In genomic region chr17:25830806-25831431, GRCm38 (mm10) we compare ENCODE assay signal across 9 mouse cellular contexts. TPM values are rescaled to one million over a fixed set of nuclear protein-coding genes. Genes with fewer than 3 reads are reported as not detected.
DNase-seq lines count a peak whose midpoint lies in the region; ATAC-seq and TF ChIP-seq lines count a peak whose summit lies in the region.
"Had no signal": no experiment of that assay in that cellular context is flagged by ENCODE, and none has a peak within 500 bp of the region (broad histone marks: within the 10 kb centered on the region; RNA-seq: fewer than 3 reads in every experiment).

No protein-coding gene starts in this region.

- peak overlapping the region; percentile 83 for H3K4me3 ChIP-seq in forebrain, embryonic 12.5 days (replicated peaks)
- no peak overlapping the region for H3K4me3 ChIP-seq in intestine, postnatal 0 days (ENCODE audit: low read depth, low read length)
- peak overlapping the region; percentile 52 for H3K4me3 ChIP-seq in myocyte
- H3K4me3 ChIP-seq in thymus, adult 2 months (ENCODE audit: control insufficient read depth, insufficient read depth, low read length): no peak overlapping the region

- H3K4me1 ChIP-seq in forebrain, embryonic 12.5 days: peaks cover 80% of the 10 kb centered on the region
- peaks cover 9% of the 10 kb centered on the region; the same call in 1 of the 2 replicates for H3K4me1 ChIP-seq in intestine, postnatal 0 days (replicated peaks; ENCODE audit: control insufficient read depth, insufficient read depth, low read length)
- H3K4me1 ChIP-seq in thymus, adult 2 months (replicated peaks; ENCODE audit: control insufficient read depth, insufficient read depth, low read length): peaks cover 41% of the 10 kb centered on the region

- TF ChIP-seq POLR2A in myocyte (IDR thresholded peaks at IDR 0.05; ENCODE audit: insufficient read length, low read depth): peak; percentile 9
- no peak for TF ChIP-seq POLR2A in thymus, adult 2 months (IDR thresholded peaks at IDR 0.05; ENCODE audit: control insufficient read depth, extremely low read depth, insufficient read depth, low read length, poor library complexity)

- no peaks in the 10 kb centered on the region for H3K9me3 ChIP-seq in forebrain, embryonic 12.5 days
- H3K9me3 ChIP-seq in intestine, postnatal 0 days (ENCODE audit: control insufficient read depth): no peaks in the 10 kb centered on the region

- H3K4me2 ChIP-seq in forebrain, embryonic 12.5 days: peak overlapping the region; percentile 84
- H3K4me2 ChIP-seq in intestine, postnatal 0 days (replicated peaks; ENCODE audit: low read depth): peak overlapping the region; percentile 93
- peak overlapping the region; percentile 94 for H3K4me2 ChIP-seq in myocyte (ENCODE audit: low read depth)

- peaks cover 53% of the 10 kb centered on the region for H3K36me3 ChIP-seq in forebrain, embryonic 12.5 days (replicated peaks)
- H3K36me3 ChIP-seq in intestine, postnatal 0 days (ENCODE audit: control insufficient read depth, insufficient read depth): peaks cover 43% of the 10 kb centered on the region
- no peaks in the 10 kb centered on the region for H3K36me3 ChIP-seq in myocyte (ENCODE audit: control insufficient read depth, insufficient read depth)
- peaks cover 4% of the 10 kb centered on the region; the same call in 1 of the 2 replicates for H3K36me3 ChIP-seq in thymus, adult 2 months (ENCODE audit: control insufficient read depth, insufficient read depth, low read length)

- peak; percentile 29 for DNase-seq in kidney, postnatal 10 days
- no peak for DNase-seq in kidney, postnatal 4 days
- DNase-seq in thymus, adult 2 months: no peak
- no peak for DNase-seq in left cerebral cortex, adult 18-20 months (ENCODE audit: low spot score in 2 of 2)
- no peak for DNase-seq in gastrocnemius, postnatal 14 days
- DNase-seq: cerebellum, postnatal 25 days had no signal

- H3ac ChIP-seq in myocyte (ENCODE audit: control insufficient read depth, insufficient read length): no peak overlapping the region

- no peak for TF ChIP-seq CTCF in intestine, postnatal 0 days (IDR thresholded peaks at IDR 0.05; ENCODE audit: low read depth)
- no peak for TF ChIP-seq CTCF in thymus, adult 2 months (IDR thresholded peaks at IDR 0.05; ENCODE audit: borderline replicate concordance, control insufficient read depth, extremely low read depth, insufficient read depth, low read length, poor library complexity)

- intact Hi-C loops in gastrocnemius, postnatal 14 days (cut with DNase I; ENCODE audit: low total_unique reads): no loop called here

- no peak for ATAC-seq in forebrain, embryonic 12.5 days (ENCODE audit: low FRiP score)
- no peak for ATAC-seq in intestine, postnatal 0 days

- H3K27me3 ChIP-seq in forebrain, embryonic 12.5 days: no peaks in the 10 kb centered on the region
- no peaks in the 10 kb centered on the region for H3K27me3 ChIP-seq in intestine, postnatal 0 days (replicated peaks; ENCODE audit: control insufficient read depth, insufficient read depth, low read length)
- H3K27me3 ChIP-seq in myocyte (ENCODE audit: control insufficient read depth, insufficient read depth, insufficient read length): no peaks in the 10 kb centered on the region
- no peaks in the 10 kb centered on the region for H3K27me3 ChIP-seq in thymus, adult 2 months (ENCODE audit: control insufficient read depth, insufficient read depth, low read length)

- H3K9ac ChIP-seq in forebrain, embryonic 12.5 days: no peak overlapping the region
- H3K9ac ChIP-seq in intestine, postnatal 0 days (ENCODE audit: low read depth, low read length): no peak overlapping the region

- H3K27ac ChIP-seq in forebrain, embryonic 12.5 days: no peak overlapping the region
- H3K27ac ChIP-seq in intestine, postnatal 0 days (ENCODE audit: low read depth, low read length): peak overlapping the region; percentile 50; the same call in 1 of the 2 replicates
- no peak overlapping the region for H3K27ac ChIP-seq in thymus, adult 2 months (ENCODE audit: control insufficient read depth, insufficient read depth, low read length)

- H3K79me2 ChIP-seq in myocyte (ENCODE audit: control insufficient read depth, insufficient read depth): peaks cover 37% of the 10 kb centered on the region

- WGBS in forebrain, embryonic 12.5 days: 88% methylated on average over 14 of the region's 14 CpGs
- 81% methylated on average over 14 of the region's 14 CpGs for WGBS in intestine, postnatal 0 days
- 95% methylated on average over 14 of the region's 14 CpGs for WGBS in thymus, adult 2 months

TF ChIP-seq in myocyte, 11 proteins besides CTCF, POLR2A, EP300 and RAD21:
- TF ChIP-seq MYOG (IDR thresholded peaks at IDR 0.05; ENCODE audit: control insufficient read depth in 1 of 3, insufficient read depth in 1 of 3, insufficient read length in 2 of 3, low read depth in 2 of 3) (no peak), E2F4 (IDR thresholded peaks at IDR 0.05; ENCODE audit: insufficient read depth) (no peak), POLR2AphosphoS2 (IDR thresholded peaks at IDR 0.05; ENCODE audit: insufficient read length, low read depth) (no peak), USF1 (IDR thresholded peaks at IDR 0.05; ENCODE audit: low read depth) (no peak), SRF (IDR thresholded peaks at IDR 0.05; ENCODE audit: control insufficient read depth, insufficient read length, low read depth) (no peak), TCF3 (IDR thresholded peaks at IDR 0.05; ENCODE audit: insufficient read length, low read depth) (no peak), TCF12 (IDR thresholded peaks at IDR 0.05; ENCODE audit: insufficient read depth, poor library complexity, severe bottlenecking) (no peak)

RNA-seq across cellular contexts. Expression of gene Jmjd8, which starts 2.3 kb away (rescaled TPM):
- 65.7 and 69.5 TPM in 2 replicates for polyA plus RNA-seq in forebrain, embryonic 12.5 days (2016; fragmentation: Nextera tagmentation; extraction: Ambion mirVana)
- polyA plus RNA-seq in intestine, postnatal 0 days (2015; fragmentation: Nextera tagmentation; extraction: Ambion mirVana): 22.7 and 23.0 TPM in 2 replicates
- 15.5 TPM for polyA plus RNA-seq in myocyte (2012; fragmentation: generic; extraction: Trizol)
- polyA plus RNA-seq in thymus, adult 2 months (2012; rRNA removed): 78.1 and 83.2 TPM in 2 replicates
- total RNA-seq in left cerebral cortex, adult 18-20 months (2021): 10 to 100 TPM; 43.5 to 52.3 TPM
- 10 to 100 TPM; 20.3 to 23.6 TPM for total RNA-seq in gastrocnemius, postnatal 14 days (2021)

RNA-seq across cellular contexts. Expression of gene Stub1, which starts 2.3 kb away (rescaled TPM):
- 284 and 288 TPM in 2 replicates for polyA plus RNA-seq in forebrain, embryonic 12.5 days (2016; fragmentation: Nextera tagmentation; extraction: Ambion mirVana)
- 245 and 246 TPM in 2 replicates for polyA plus RNA-seq in intestine, postnatal 0 days (2015; fragmentation: Nextera tagmentation; extraction: Ambion mirVana)
- 196 TPM for polyA plus RNA-seq in myocyte (2012; fragmentation: generic; extraction: Trizol)
- polyA plus RNA-seq in thymus, adult 2 months (2012; rRNA removed): 162 and 190 TPM in 2 replicates
- total RNA-seq in left cerebral cortex, adult 18-20 months (2021): 100 to 1,000 TPM; 178 to 180 TPM
- total RNA-seq in gastrocnemius, postnatal 14 days (2021): 10 to 100 TPM; 80.2 to 81.3 TPM

RNA-seq across cellular contexts. Expression of gene Rhbdl1, which starts 6.2 kb away (rescaled TPM):
- polyA plus RNA-seq in forebrain, embryonic 12.5 days (2016; fragmentation: Nextera tagmentation; extraction: Ambion mirVana): 5.0 and 5.7 TPM in 2 replicates
- 1.4 and 1.9 TPM in 2 replicates for polyA plus RNA-seq in intestine, postnatal 0 days (2015; fragmentation: Nextera tagmentation; extraction: Ambion mirVana)
- 0.67 TPM for polyA plus RNA-seq in myocyte (2012; fragmentation: generic; extraction: Trizol)
- polyA plus RNA-seq in thymus, adult 2 months (2012; rRNA removed): 20.6 and 29.2 TPM in 2 replicates
- 10 to 100 TPM; 40.6 to 42.4 TPM for total RNA-seq in left cerebral cortex, adult 18-20 months (2021)
- 10 to 100 TPM; 11.7 to 12.0 TPM for total RNA-seq in gastrocnemius, postnatal 14 days (2021)

RNA-seq across cellular contexts. Expression of gene Wdr24, which starts 7.5 kb away (rescaled TPM):
- polyA plus RNA-seq in forebrain, embryonic 12.5 days (2016; fragmentation: Nextera tagmentation; extraction: Ambion mirVana): 27.8 and 28.2 TPM in 2 replicates
- polyA plus RNA-seq in intestine, postnatal 0 days (2015; fragmentation: Nextera tagmentation; extraction: Ambion mirVana): 9.6 and 10.2 TPM in 2 replicates
- 18.0 TPM for polyA plus RNA-seq in myocyte (2012; fragmentation: generic; extraction: Trizol)
- polyA plus RNA-seq in thymus, adult 2 months (2012; rRNA removed): 86.3 and 89.1 TPM in 2 replicates
- total RNA-seq in left cerebral cortex, adult 18-20 months (2021): 10 to 100 TPM; 22.5 to 25.1 TPM
- total RNA-seq in gastrocnemius, postnatal 14 days (2021): 1 to 10 TPM; 9.1 to 9.2 TPM

RNA-seq across cellular contexts. Expression of gene Gm20683, which starts 10.6 kb away (rescaled TPM):
- polyA plus RNA-seq in forebrain, embryonic 12.5 days (2016; fragmentation: Nextera tagmentation; extraction: Ambion mirVana): 2.5 and 3.3 TPM in 2 replicates
- 0.54 and 0.90 TPM in 2 replicates for polyA plus RNA-seq in intestine, postnatal 0 days (2015; fragmentation: Nextera tagmentation; extraction: Ambion mirVana)
- polyA plus RNA-seq in myocyte (2012; fragmentation: generic; extraction: Trizol): 0.67 TPM
- polyA plus RNA-seq in thymus, adult 2 months (2012; rRNA removed): 125 and 126 TPM in 2 replicates
- 10 to 100 TPM; 20.7 to 23.7 TPM for total RNA-seq in left cerebral cortex, adult 18-20 months (2021)
- total RNA-seq in gastrocnemius, postnatal 14 days (2021): 10 to 100 TPM in 1 of 2 experiments, 1 to 10 TPM in 1; 7.5 to 11.0 TPM

Comparison
In these comparisons a context has a peak if more than half of its experiments do, and no peak if none do; other contexts are left out.
1. H3K4me3 ChIP-seq: peak in forebrain, embryonic 12.5 days (single experiment) and myocyte (single experiment); none in intestine, postnatal 0 days (single experiment) and thymus, adult 2 months (single experiment).
2. Peak in every context shown above with its lines, with median percentiles within 50 percentile points of each other: H3K4me2 ChIP-seq.